Mouse (Mus musculus): ENCODE data around the gene Atp2a1. TPM values are rescaled to one million over a fixed set of nuclear protein-coding genes. Genes with fewer than 3 reads are reported as not detected.

The Atp2a1 gene
- total RNA-seq (2023): 1 to 10 TPM in 1 of 2 experiments, under 1 TPM in 1; 0.87 to 1.1 TPM

DNA sequence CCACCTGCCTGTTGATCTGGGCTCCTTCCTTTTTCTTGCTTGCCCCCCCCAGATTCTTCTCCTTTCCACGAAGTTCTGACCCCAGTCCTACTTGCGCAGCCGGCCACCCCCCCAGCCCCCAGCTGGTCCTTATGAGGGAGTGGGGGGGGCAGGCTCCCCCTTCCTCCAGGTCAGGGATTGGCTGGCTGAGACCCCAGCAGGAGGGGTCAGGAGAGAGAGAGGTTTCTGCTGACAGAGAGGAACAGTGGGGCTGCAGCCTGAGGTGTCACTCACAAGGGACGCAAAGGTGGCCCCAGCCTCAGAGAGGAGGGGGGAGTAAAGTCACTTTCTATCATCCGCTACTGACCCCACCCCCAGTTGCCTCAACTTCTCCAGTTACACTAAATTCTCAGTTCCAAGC lies at the start of gene Atp2a1:
Gene Atp2a1 (minus strand): TSS at position 105 of the 400 bp plus-strand sequence.

DNA sequence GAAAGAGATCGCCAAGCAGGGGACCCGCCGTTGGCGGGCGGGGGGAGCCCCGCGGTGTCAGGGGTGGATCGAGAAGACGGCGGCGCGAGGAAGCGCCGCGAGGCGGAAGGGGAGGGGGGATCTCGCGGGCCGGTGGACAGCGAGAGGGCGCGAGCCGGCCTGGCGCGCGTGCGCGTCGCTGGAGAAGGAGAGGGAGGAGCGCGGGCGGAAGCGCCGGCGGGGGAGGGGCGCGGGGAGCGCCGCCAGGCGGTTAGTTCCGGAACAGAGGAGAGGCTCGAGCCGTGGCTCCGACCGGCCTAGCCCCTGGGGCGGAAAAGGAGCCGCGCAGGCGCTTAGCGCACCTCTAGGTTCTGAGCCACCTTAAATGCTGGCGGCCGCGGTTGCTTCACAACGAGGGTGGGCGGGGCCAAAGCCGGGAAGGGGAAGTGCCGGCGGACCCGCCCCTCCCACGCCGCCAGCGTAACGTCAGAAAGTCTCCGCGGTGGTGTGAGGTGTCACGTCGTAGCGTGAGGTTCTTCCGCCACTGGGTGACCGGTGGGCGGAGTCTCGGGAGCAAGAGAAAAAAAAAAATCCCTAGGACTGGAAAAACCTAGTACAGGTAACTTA lies 40.5 kb upstream of the Atp2a1 start, which contains the start of gene Atxn2l:
Gene Atxn2l (minus strand): TSS at position 165 of the 606 bp plus-strand sequence.

GRCm38 (mm10) chr7:126487052-126487483 lies 24.2 kb upstream of the Atp2a1 start, which contains the start of gene Tufm:
Gene Tufm (plus strand): TSS chr7:126487361.

GRCm38 (mm10) chr7:126474993-126475581 lies 12.2 kb upstream of the Atp2a1 start, which contains the start of gene Sh2b1:
Gene Sh2b1 (minus strand): TSS chr7:126475424.

DNA sequence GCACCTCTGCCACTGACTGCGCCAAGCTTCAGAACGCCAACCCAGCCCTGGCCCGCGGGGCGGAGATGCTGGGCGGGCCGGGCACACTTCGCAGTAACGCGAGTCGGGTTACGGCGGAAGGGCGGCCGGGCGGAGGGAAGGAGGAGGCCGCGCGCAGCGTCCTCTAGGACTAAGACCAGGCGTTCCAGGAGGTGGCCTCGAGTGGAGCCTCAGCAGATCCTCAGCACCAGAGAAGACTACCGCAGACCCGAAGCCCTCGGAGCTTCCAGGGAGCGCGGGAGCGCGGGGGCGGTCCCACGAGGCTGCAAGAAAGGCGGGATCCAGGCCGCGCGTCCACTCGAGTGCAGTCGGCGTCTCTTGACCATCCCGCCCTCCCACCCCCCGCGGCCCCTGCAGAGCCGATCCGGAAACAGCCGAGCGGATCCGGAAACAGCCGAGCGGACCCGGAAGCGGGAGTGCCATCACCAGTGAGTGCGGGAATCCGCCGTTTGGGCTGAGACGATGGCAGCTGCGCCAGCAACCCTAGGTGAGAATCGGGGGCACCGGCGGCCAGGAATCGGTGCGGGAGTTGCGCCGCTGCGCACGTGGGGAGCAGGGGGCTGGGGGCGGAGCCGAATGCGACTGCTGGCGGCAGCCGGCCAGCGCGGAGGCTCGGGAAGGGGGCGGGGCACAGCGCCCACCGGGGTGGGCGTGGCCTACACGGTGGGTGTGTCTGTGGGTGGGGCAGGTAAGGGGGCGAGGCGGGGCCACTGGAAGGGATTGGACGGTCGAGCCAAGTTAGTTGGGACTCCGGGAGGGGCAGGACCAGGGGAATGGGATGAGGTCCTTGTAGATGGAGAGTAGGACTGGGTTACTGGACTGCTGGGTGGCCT lies 34.0 kb downstream of the Atp2a1 start, which contains the start of gene Rabep2:
Gene Rabep2 (plus strand): TSS at position 129 of the 872 bp plus-strand sequence.

DNA sequence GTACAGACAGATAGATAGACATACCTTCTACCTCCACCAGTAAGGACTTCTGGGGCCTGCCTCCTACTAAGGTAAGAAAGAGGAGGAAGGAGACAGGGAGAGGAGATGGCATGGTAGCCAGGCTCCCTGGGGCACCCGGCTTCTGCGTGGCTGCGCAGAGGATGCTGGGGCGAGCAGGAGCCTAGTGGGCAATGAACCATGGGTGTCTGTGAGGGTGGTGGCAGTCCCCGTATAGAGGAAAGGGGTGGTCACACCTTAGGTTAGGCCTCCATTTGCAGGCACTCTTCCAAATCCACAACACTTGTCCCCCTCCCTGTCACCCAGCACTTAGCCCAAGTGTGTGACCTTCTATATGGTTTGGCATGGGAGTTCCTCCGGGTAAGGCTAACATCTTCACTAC lies 48.2 kb downstream of the Atp2a1 start, which contains the start of gene Cd19:
Gene Cd19 (minus strand): TSS at position 165 of the 400 bp plus-strand sequence.

DNA sequence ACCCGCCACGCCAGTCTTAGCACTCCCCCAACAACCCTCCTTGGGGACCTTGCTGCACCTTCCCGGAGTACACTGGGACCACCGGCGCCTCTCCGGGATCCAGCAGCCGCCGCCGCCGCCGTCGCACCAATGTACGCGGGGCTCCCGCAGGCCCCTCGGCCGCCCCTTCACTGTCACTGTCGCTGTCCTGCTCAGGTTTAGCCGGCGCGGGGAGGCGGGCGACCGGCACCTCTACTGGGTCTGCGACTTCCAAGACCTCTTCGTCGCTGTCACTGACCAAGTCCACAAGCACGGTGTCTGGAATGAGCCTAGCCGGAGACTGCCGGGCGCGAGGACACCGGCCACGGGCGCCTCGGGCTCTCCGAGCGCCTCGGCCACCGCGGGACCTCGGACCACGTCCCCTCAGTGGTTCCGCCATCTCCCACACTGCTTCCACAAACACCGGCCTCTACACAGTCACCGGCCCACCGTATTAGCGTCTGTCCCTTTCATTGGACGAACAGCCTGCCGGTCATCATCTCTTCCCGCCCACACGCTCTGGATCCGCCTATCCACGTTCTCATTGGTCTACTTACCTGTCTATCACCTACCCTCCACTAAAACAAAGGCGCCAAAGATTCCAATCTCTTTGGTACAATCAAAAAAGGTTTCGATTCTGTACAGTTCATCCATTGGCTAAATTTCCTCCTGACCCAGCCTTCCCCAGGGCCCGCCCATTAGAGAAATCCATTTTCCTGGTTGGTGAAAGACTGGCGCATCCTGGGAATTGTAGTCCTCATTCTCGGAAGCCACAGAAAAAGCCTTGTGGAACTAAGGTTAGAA lies 66.4 kb downstream of the Atp2a1 start, which contains the start of gene Nfatc2ip:
Gene Nfatc2ip (minus strand): TSS at position 440 of the 822 bp plus-strand sequence.

Other genes starting within 250 kb of the Atp2a1 start
- gene Sbk1, start 190.5 kb downstream of the Atp2a1 start, total RNA-seq (2023): 1 to 10 TPM; 6.0 to 9.2 TPM
- gene Lat, start 93.5 kb downstream of the Atp2a1 start, total RNA-seq (2023): 1 to 10 TPM; 1.8 to 2.4 TPM
- gene Spns1, start 85.7 kb downstream of the Atp2a1 start, total RNA-seq (2023): 10 to 100 TPM; 26.2 to 38.0 TPM
- gene Nfatc2ip, start 66.4 kb downstream of the Atp2a1 start, total RNA-seq (2023): 10 to 100 TPM; 11.5 to 12.0 TPM
- 10 to 100 TPM in 1 of 2 experiments, 1 to 10 TPM in 1; 3.9 to 11.7 TPM for gene Cd19, start 48.2 kb downstream of the Atp2a1 start, total RNA-seq (2023)
- gene Rabep2, start 34.3 kb downstream of the Atp2a1 start, total RNA-seq (2023): 10 to 100 TPM; 14.8 to 15.6 TPM
- gene Sh2b1, start 12.3 kb upstream of the Atp2a1 start, total RNA-seq (2023): 10 to 100 TPM; 45.4 to 49.2 TPM
- gene Tufm, start 24.3 kb upstream of the Atp2a1 start, total RNA-seq (2023): 10 to 100 TPM; 25.0 to 34.9 TPM
- 100 to 1,000 TPM; 126 to 139 TPM for gene Atxn2l, start 40.3 kb upstream of the Atp2a1 start, total RNA-seq (2023)
- gene Eif3c, start 103.3 kb upstream of the Atp2a1 start, total RNA-seq (2023): 100 to 1,000 TPM in 1 of 2 experiments, 10 to 100 TPM in 1; 86.1 to 101 TPM
- 100 to 1,000 TPM; 164 to 190 TPM for gene Apobr, start 121.8 kb upstream of the Atp2a1 start, total RNA-seq (2023)
- gene Cln3, start 122.7 kb upstream of the Atp2a1 start, total RNA-seq (2023): 100 to 1,000 TPM; 322 to 350 TPM
- gene Il27, start 131.8 kb upstream of the Atp2a1 start, total RNA-seq (2023): 1 to 10 TPM; 4.2 to 4.7 TPM
- 10 to 100 TPM in 1 of 2 experiments, 1 to 10 TPM in 1; 8.4 to 13.6 TPM for gene Nupr1, start 167.8 kb upstream of the Atp2a1 start, total RNA-seq (2023)
- gene Sgf29, start 186.2 kb upstream of the Atp2a1 start, total RNA-seq (2023): 10 to 100 TPM; 21.3 to 28.0 TPM
- gene Sult1a1, start 213.3 kb upstream of the Atp2a1 start, total RNA-seq (2023): 1 to 10 TPM in 1 of 2 experiments, under 1 TPM in 1; 0.68 to 1.4 TPM
- 10 to 100 TPM; 42.8 to 66.2 TPM for gene Bola2, start 232.3 kb upstream of the Atp2a1 start, total RNA-seq (2023)
- gene Slx1b, start 232.7 kb upstream of the Atp2a1 start, total RNA-seq (2023): 10 to 100 TPM in 1 of 2 experiments, 1 to 10 TPM in 1; 8.0 to 10.3 TPM
- gene Coro1a, start 244.7 kb upstream of the Atp2a1 start, total RNA-seq (2023): 1,000 to 10,000 TPM; 1,849 to 1,913 TPM

Measured in neutrophil, adult 59 days (primary cell).